Mouse (Mus musculus) ES-Bruce4 (cell line): ENCODE data around the gene Gm15293.
"Not testable (repeated sequence)": the region's sequence is repeated elsewhere in the genome, so short reads cannot be mapped to it uniquely, and the experiment has no call there.

Source experiments
- CTCF ChIP-seq: IDR thresholded peaks from one replicate; pipeline ENCODE4 v1.8.1; 2011; ENCODE audit warnings: low read depth, low read length
- POLR2A ChIP-seq: IDR thresholded peaks from one replicate; pipeline ENCODE4 v1.8.1; 2011; ENCODE audit warnings: low read length; ENCODE audit not compliant: insufficient read depth

GRCm38 (mm10) chr8:21201261-21201660, at the start of gene Gm15293:
- TF ChIP-seq CTCF, POLR2A: not testable (repeated sequence)
